8 mouse cellular contexts compared by ENCODE assay signal in genomic region chr8:84810896-84811295, GRCm38 (mm10). TPM values are rescaled to one million over a fixed set of nuclear protein-coding genes. Genes with fewer than 3 reads are reported as not detected.
DNase-seq lines count a peak whose midpoint lies in the region; ATAC-seq lines count a peak whose summit lies in the region.

No protein-coding gene starts in this region.

- peak; percentile 73 for ATAC-seq in megakaryocyte, adult 5-6 weeks (ENCODE audit: poor library complexity, severe bottlenecking)

- peak; percentile 93 to 98 for DNase-seq in adrenal gland, adult (ENCODE audit: inconsistent age in 2 of 2, low spot score in 1 of 2)
- peak; percentile 78 for DNase-seq in embryo, embryonic 10 days (ENCODE audit: low spot score)
- DNase-seq in gastrocnemius, postnatal 10 days, result peak; percentile 97
- peak; percentile 87 for DNase-seq in induced T-regulatory cell, adult 2 months (ENCODE audit: low read depth)
- DNase-seq in left cerebral cortex, adult 8-10 months (ENCODE audit: low spot score in 2 of 2), result peak; percentile 92 to 96
- peak; percentile 95 for DNase-seq in right cerebral cortex, adult 18-20 months
- DNase-seq in urinary bladder, adult 2 months (ENCODE audit: low spot score), result peak; percentile 94

RNA-seq across cellular contexts. Expression of gene Nfix, which starts 10.8 kb away (rescaled TPM):
- total RNA-seq in gastrocnemius, postnatal 10 days (2021), result 100 to 1,000 TPM; 598 to 734 TPM
- 100 to 1,000 TPM; 352 to 438 (median 370) TPM for total RNA-seq in left cerebral cortex, adult 8-10 months (2022)
- 23.8 and 26.9 TPM in 2 replicates for total RNA-seq in megakaryocyte, adult 5-6 weeks (2015)
- 7.7 and 17.0 TPM in 2 replicates for total RNA-seq in megakaryocyte, adult 5-6 weeks (2017)
- polyA plus RNA-seq in urinary bladder, adult 2 months (2012; rRNA removed), result 21.7 and 77.0 TPM in 2 replicates

RNA-seq across cellular contexts. Expression of gene Dand5, which starts 11.7 kb away (rescaled TPM):
- 1 to 10 TPM; 5.8 to 7.3 TPM for total RNA-seq in gastrocnemius, postnatal 10 days (2021)
- total RNA-seq in left cerebral cortex, adult 8-10 months (2022), result 1 to 10 TPM; 8.4 to 9.7 (median 8.9) TPM
- 1.4 and 2.6 TPM in 2 replicates for total RNA-seq in megakaryocyte, adult 5-6 weeks (2015)
- 0.28 and 4.4 TPM in 2 replicates for total RNA-seq in megakaryocyte, adult 5-6 weeks (2017)
- 4.7 and 4.8 TPM in 2 replicates for polyA plus RNA-seq in urinary bladder, adult 2 months (2012; rRNA removed)

RNA-seq across cellular contexts. Expression of gene Gadd45gip1, which starts 20.4 kb away (rescaled TPM):
- 10 to 100 TPM; 30.3 to 33.4 TPM for total RNA-seq in gastrocnemius, postnatal 10 days (2021)
- 10 to 100 TPM; 23.3 to 28.4 (median 24.7) TPM for total RNA-seq in left cerebral cortex, adult 8-10 months (2022)
- total RNA-seq in megakaryocyte, adult 5-6 weeks (2015), result 6.3 and 6.6 TPM in 2 replicates
- total RNA-seq in megakaryocyte, adult 5-6 weeks (2017), result 13.9 and 20.5 TPM in 2 replicates
- 22.0 and 22.2 TPM in 2 replicates for polyA plus RNA-seq in urinary bladder, adult 2 months (2012; rRNA removed)

RNA-seq across cellular contexts. Expression of gene Rad23a, which starts 29.6 kb away (rescaled TPM):
- 100 to 1,000 TPM; 124 to 130 TPM for total RNA-seq in gastrocnemius, postnatal 10 days (2021)
- total RNA-seq in left cerebral cortex, adult 8-10 months (2022), result 10 to 100 TPM; 72.4 to 90.1 (median 79.4) TPM
- total RNA-seq in megakaryocyte, adult 5-6 weeks (2015), result 35.6 and 36.9 TPM in 2 replicates
- 27.6 and 29.5 TPM in 2 replicates for total RNA-seq in megakaryocyte, adult 5-6 weeks (2017)
- 63.3 and 69.9 TPM in 2 replicates for polyA plus RNA-seq in urinary bladder, adult 2 months (2012; rRNA removed)

RNA-seq across cellular contexts. Expression of gene Calr, which starts 35.8 kb away (rescaled TPM):
- 100 to 1,000 TPM; 234 to 286 TPM for total RNA-seq in gastrocnemius, postnatal 10 days (2021)
- 100 to 1,000 TPM; 333 to 426 (median 383) TPM for total RNA-seq in left cerebral cortex, adult 8-10 months (2022)
- 163 and 187 TPM in 2 replicates for total RNA-seq in megakaryocyte, adult 5-6 weeks (2015)
- total RNA-seq in megakaryocyte, adult 5-6 weeks (2017), result 821 and 830 TPM in 2 replicates
- 362 and 430 TPM in 2 replicates for polyA plus RNA-seq in urinary bladder, adult 2 months (2012; rRNA removed)

Comparison
In these comparisons a context has a peak if more than half of its experiments do, and no peak if none do; other contexts are left out.
1. Peak in every context shown above with its lines: DNase-seq and ATAC-seq.
2. RNA of gene Nfix, which starts 10.8 kb away (total RNA-seq): 598 to 734 TPM in gastrocnemius, postnatal 10 days and 352 to 438 TPM in left cerebral cortex, adult 8-10 months; 7.7 to 26.9 TPM in megakaryocyte, adult 5-6 weeks; every median in the first group is over 10 times any median in the second.